Mouse (Mus musculus): Measurements from ENCODE around the gene Pgd.
"Not testable (repeated sequence)": the region's sequence is repeated elsewhere in the genome, so short reads cannot be mapped to it uniquely, and the experiment has no call there.

Gene Pgd

DNA sequence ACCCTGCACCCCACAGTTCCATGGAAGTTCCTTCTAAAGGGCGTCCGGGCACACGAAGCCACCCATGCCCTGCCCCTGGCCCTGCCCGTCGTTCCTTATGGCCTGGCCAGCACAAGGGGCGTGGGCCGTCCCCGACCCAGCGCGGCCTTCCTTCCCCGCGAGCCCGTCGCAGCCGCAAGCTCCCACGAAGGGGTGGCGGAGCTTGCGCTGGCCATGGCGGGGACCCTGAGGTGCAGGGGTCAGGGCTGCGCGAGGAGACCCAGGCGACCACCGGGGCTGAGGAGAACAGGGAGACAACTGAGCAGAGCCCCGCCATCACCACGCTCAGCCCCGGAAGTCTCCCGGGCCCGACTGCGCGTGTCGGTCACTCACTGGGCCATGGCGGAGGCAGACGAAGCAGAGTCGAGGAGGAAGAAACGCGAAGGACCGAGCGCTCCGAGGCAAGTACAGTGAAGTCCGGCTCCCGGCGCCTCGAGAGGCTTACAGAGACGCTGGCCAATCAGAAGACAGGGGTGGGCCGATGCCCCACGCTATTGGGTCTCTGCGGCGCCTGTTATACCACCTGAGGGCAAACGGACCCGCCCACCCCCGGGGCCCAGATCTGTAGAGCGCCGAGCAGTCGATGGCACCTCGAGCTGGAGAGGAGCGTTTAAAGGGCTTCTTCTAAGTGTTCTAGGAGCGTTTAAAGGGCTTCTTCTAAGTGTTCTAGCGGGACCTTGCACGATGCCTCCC lies at the start of gene Pgd:
TSS of gene Pgd (minus strand) at position 557 of the 732 bp plus-strand sequence.
- peak; percentile 96 to 97 for DNase-seq

DNA sequence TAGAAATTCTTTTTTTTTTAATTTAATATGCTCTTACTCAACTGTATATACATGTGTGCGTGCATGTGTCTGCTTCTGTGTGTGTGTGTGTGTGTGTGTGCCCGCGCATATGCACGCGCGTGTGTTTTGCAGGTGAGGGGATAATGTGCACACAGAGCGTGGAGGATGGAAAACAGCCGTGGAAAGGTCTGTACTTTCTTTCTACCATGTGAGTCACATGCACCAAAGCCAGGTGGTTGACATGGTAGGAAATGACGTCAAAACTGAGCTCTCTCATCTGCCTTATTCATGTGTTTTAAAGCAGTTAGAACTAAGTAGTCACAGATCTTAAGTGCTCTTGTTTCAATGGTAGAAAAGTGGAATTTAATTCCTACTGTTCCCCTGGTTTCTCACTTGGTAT lies 49.4 kb upstream of the Pgd start:
- no peak for DNase-seq

DNA sequence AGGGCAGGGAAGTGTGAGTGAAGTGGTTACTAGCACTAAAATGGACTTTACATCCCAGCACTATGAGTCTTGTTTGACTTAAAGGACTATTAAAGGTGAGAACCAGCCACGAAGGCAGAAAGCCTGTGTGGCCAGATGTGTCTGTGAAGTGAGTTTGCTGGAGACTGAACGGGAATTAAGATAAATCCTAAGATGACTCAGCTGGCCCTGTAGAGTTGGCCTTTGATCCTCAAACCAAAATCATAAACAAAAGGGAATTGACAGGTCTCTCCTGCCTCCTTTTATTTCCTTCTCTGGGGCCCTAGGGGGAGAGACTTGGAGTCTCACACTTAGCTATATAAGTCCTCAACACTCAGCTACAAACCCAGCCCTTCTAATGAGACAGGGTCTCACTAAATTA lies 48.8 kb upstream of the Pgd start:
- no peak for DNase-seq

DNA sequence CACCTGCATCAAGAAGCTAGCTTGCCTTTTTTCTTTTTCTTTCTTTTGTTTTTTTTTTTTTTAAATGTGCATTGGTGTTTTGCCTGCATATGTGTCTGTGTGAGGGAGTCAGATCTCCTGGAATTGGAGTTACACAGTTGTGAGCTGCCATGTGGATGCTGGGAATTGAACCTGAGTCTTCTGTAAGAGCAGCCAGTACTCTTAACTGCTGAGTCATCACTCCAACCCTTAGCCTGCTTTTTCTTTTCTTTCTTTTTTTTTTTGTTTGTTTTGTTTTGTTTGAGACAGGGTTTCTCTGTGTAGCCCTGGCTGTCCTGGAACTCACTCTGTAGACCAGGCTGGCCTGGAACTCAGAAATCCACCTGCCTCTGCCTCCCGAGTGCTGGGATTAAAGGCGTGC lies 47.9 kb upstream of the Pgd start:
- DNase-seq, result not testable (repeated sequence)

DNA sequence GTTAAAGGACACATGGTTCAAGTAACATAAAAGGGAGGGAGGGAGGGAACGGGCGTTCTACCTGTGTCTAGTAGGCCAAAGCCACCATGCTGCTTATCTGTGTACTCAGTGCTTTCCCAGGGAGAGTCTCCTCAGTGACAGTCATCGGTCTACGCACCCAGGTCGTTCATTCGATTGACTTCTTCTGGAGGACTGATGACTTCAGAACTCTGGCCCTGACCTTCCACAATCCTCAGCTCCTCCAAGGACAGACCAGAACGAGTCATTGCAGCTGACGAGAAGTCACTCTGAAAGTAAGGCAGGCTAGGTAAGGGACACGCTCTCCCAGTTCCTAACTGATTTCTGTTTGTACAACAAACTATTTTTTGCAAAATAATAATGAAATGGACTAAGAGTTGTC lies 46.9 kb upstream of the Pgd start:
- no peak for DNase-seq

DNA sequence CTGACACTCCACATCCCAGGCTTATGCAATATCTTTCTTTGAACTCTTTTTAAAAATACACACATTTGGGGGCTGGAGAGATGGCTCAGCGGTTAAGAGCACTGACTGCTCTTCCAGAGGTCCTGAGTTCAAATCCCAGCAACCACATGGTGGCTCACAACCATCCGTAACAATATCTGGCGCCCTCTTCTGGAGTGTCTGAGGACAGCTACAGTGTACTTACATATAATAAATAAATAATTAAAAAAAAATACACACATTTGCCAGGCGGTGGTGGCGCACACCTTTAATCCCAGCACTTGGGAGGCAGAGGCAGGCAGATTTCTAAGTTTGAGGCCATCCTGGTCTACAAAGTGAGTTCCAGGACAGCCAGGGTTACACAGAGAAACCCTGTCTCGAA lies 44.9 kb upstream of the Pgd start:
- peak in 1 of 2 experiments; percentile 21 for DNase-seq

DNA sequence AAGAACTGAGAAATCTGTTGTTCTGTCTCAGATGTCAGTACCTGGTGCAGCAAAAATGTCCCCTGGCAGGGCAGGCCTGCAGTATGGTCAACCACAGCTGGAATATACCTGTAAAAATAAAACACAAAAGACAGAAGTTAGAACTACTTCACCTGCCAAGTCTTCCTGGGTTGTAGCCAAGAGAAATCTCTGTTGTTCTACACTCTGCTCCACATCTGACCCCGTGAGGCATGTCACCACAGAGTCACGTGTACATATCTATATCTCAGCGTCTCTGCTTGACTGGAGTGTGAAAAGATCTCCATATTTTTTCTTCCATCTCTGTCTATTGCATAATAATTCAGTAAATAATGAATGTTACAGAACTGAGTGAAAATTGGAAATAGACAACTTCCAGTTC lies 35.9 kb upstream of the Pgd start:
- no peak for DNase-seq

DNA sequence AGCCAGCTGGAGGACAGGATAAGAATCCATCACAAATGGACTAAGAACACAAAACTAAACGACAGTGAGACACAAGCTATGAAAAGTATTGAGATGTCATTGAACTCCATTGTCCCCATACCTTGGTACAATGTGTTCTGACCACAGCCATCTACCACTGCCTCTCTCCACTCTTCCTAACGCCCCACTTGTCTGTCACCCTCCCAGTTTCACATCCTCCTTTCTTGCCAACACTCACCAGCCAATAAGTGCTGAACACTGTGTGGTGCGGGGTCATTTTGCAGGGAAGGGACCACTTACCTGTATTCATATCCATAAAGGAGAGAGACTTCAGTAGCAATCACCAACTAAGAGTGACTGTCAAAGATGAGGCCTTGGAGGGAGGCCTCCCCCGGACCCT lies 34.5 kb upstream of the Pgd start:
- DNase-seq, result no peak

DNA sequence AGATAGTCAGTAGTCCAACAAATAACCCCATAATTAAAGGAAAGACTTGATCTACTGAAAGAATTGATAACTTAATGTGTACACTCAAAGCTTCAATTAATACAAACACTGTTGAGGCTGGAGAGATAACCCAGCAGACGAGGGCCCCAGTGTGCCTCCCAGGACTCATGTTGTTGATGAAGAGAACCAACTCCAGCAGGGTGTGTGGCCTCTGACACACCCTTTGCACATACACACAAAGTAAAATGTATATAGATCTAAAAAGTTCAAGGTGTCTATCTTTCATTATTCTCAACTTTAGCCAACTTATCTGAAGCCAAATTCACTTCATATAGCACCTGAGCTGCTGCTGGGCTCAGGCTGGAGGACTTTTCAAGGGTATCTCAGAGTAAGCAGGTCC lies 30.6 kb upstream of the Pgd start:
- no peak for DNase-seq

DNA sequence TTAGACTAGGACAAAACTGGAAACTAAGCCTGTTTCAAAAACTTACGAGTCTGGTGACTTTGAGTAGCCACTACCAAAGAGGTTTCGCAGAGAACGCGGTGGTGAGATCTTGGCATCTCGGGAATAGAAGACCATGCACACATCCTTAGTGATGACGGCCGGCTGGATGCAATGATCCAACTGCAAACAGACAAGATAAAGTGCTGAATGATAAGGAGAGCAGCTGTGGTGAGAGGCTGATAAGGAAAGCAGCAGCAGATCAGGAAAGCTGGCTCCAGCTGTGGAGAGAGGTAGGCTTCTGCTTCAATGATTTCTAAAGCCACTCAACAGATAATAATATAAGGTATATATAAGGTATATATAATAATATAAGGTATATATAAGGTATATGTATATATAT lies 24.5 kb upstream of the Pgd start:
- no peak for DNase-seq

DNA sequence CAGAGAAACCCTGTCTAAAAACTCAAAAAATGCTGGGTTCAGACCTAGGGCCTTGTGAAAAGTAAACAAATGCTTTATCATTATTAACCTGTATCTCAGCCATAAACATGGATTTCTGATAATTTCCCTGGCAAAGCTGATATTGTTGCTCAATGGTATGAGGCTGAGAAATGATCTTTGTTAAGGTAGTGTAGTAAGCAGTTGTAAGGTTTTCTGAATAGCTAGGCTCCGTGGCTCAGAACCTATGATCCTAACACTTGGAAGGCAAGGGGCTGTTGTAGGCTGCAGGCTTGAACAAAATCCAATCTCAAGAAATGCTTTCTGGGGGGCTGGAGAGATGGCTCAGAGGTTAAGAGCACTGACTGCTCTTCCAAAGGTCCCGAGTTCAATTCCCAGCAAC lies 22.0 kb upstream of the Pgd start:
- DNase-seq, result no peak

DNA sequence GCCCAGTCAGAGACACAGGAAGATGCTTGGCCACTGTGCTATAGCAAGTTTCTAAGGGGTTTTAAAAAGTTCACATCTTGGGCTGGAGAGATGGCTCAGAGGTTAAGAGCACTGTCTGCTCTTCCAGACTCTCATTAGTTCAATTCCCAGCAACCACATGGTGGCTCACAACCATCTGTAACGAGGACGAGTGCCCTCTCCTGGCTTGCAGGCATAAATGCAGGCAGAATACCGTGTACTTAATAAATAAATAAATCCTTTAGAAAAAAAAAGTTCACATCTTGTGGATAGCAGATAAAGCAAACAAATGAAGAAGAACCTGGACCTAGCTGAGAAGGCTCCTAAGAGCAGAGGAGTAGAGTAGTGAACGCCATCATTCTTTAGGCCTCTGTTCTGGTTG lies 16.2 kb upstream of the Pgd start:
- peak in 1 of 2 experiments; percentile 21 for DNase-seq

DNA sequence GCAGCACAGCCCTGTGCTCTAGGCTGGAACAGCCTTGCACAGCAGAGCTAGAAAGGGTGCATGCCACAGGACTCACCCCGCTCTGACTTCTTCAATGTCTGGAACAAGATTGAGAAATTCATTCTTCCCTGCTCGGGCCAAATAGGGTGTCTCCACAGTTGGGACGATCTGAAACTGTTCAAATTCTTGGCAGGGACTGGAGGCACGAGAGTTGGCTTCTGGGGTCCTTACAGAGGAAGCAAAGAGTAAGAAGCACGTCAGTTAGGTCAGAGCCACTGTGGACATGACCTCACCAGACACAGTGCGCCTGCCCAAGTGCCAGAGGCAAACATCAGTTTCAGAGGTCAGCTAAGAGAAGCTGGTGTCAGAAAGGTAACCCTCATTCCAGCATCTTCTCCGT lies 15.6 kb upstream of the Pgd start:
- no peak for DNase-seq

DNA sequence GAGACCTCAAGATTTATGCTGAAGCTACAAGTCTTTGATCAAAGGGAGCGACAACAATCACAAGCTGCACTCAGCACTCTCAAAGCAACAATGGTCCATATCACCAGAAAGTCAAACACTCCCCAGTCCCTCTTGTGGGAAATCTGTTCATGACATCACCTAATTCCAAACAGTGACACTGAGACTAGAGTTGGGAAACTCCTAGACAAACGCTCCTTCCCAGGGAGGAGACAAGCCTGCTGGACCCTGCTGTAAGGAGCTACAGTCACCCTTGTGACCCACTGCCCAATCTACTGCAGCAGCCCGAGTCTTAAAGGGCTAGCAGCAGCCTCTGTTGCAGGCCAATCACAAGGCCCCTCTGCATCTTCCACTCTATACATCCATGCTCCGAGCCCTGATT lies 13.0 kb upstream of the Pgd start:
- DNase-seq, result no peak

DNA sequence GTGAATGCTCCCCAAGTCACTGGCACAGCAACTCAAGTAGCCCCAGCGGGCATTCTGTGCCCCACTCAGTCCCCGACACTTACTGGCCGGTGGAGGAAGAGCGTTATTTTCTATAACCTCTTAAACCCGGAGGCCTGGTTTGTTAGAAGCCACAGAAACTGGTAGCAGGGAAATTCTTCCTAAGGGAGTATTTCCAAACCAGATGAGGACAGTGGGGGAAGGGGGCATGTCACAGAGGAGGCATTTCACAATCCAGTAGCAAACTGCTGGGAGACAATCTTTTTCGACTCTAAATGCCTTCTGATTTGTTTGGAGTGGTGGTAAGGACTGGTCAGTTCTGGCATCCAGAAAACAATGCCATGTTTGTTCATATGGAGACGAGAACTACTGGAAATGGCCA lies 12.6 kb upstream of the Pgd start:
- no peak for DNase-seq

DNA sequence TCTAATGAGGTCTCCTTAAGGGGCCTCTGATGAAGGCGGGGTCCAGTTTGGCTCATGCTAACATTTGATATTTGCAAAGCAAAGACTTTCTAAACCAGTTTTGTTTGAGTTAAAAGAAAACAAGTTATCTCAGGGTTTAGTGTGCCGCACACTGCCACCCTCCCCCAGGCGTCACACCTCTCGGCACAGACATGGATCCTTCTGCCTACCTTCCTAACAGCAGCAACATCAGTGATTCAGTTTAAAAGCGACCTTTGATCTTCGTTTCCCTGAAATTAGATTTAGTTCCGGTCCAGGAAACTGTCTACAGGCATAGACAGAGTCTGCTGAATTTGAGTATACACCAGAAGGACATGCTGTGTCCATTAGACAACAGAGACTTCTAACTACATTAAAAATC lies 11.8 kb upstream of the Pgd start:
- no peak for DNase-seq

DNA sequence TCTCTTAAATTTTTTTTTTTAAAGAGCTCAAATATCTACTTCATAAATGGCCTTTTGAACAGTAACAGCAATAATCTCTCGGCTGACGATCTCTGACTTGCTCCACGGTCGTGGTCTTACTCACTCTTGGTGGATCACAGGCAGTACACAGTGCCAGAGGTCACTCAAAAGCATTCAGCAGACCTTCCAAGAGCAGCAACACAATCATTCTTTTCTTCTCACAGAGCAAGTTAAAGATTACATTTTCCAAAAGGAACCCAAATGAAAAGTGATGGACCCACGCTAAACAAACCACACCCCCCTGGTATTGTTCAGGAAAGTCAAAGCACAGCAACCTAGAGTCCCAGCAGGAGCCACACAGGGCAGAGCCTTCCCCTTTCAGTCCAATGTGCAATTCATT lies 10.5 kb upstream of the Pgd start:
- DNase-seq, result no peak

DNA sequence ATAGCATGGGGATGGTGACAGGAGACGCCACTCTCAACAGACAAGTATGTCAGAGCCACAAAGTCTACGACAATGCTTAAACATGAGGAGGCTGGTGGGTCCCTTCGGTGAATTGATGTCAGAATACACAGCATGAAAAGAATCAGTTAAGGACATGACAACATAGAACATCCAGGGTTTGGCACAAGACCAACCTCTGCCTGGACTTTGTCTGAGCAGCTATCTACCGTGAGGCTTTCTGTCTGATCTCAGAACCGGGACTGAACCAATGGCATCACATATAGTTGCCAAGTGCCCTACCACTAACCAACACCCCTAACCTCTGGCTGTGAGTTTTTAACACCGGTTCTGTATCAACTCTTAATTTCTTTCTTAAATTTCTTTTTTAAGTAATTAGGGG lies 10.1 kb upstream of the Pgd start:
- no peak for DNase-seq

DNA sequence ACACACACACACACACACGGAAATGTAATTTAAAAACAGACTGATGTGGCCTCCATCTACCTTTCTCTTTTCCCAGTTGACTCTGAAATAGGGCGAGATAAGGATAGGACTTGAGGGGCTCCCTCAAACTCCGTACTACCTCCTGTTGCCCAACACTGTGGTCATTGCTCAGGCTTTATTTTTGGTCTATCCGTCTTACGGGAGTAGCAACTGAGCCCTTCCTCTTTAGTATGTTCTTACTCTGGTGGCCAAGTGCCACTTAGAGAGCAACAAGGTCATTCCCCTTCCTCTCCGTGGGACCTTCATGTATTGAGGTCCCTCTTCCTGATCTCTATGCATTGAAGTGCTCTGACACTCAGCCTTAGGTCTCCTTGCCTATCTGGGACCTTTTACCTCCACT lies 7.1 kb upstream of the Pgd start:
- DNase-seq, result no peak

DNA sequence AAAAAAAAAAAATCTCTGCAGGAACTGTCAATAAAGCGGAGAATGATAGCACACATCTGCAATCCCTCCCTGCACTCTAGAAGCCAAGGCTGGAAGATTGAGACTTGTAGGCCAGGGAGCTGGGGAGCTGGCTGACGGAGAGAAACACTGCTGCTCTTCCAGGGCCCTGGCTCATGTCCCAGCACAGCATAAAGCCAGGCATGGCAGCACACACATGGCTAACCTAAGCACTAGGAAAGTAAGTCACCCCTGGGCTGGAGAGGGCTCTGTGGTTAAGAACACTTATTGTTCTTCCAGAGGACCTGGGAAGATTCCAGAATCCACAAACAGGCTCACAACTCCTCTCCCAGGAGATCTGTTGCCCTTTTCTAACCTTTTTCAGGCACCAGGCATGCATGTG lies 6.1 kb upstream of the Pgd start:
- DNase-seq, result peak; percentile 47 to 50

DNA sequence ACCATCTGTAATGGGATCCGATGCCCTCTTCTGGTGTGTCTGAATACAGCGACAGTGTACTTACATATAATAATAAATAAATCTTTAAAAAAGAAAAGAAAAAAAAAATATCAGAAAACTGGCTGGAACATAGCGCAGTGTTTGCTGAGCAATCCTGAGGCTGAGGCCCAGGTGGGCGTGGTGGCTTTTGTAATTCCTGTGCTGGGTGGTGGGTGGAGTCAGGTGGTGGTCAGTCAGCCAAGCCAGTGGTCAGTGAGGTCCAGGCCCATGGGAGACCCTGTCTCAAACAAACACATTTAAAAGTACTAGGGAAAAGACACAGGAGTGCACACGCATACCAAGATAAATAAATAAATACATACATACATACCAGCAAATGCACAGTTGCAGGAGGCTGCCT lies 5.5 kb upstream of the Pgd start:
- no peak for DNase-seq

DNA sequence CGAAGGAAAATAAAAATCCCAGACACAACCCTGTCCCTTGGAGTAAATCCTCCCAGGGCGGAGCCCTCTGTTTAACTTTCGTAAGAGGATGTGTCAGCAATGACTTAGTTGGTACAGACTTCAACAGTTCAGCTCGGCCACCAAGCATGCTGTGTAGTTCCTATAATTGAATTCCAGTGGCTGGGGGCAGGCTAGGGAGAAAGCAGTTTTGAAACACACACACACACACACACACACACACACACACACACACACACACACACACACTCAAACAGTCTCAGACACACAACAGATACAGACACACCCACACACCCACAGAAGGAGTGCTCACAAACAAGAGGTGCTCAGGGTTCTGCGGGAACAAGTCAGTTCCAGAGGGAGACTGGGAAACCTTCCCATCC lies 5.0 kb upstream of the Pgd start:
- DNase-seq, result no peak

DNA sequence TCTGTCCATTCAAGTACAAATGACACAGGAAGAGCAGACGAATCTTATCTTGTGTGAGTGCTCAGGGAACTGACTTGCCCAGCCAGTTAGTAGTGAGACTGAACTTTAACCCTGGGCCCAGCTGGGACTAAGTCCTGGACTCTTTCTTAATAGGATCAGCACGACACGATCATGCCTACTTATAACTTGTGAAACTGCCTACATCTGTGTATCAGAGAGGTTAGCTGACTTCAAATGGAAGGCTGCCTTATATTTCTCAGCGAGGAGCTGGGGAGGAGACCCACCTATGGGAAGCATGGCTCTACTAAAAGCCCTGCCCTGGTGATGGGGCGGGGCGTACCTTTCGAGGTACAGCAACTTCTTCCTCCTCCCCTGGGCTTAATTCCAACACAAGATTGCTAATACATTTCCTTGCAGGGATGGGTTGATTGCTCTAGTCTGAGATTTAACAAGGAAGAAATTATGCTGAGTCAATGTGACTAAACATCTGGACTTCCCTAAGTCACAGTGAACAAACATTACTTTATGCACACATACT lies 3.9 kb upstream of the Pgd start:
- DNase-seq, result no peak

DNA sequence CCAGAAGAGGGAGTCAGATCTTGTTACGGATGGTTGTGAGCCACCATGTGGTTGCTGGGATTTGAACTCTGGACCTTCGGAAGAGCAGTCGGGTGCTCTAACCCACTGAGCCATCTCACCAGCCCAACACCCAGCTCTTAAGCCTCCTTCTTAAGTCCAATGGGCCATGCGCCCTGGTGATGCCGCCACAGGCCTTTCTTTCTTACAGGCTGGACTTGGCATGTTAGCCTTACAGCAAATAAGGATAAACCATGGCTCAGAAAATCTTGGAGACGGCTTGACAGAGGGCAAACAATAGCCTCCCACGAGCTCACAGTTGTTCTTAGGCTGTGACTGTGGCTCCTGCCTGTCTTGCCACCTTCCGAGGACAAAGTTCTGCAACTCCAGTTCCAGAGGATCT lies 3.4 kb upstream of the Pgd start:
- DNase-seq, result not testable (repeated sequence)

DNA sequence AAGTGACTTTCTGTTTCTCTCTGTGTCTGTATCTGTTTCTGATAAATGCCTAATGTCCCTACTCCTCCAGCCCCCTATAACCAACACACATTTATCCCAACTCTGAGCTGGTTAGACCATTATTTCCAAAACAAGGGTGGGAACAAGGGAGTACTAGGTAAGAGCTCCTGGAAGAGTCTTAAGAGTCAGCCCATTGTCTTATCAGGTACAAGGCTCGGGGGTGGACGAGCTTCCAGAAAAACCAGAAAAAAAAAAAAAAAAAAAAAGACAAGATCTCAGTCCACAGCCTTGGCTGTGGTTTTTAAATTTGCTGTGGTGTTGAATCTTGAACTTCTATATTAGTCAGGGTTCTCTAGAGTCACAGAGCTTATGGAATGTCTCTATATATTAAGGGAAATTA lies 1.4 kb upstream of the Pgd start:
- no peak for DNase-seq

Measured in cerebellum, postnatal 36 days (tissue).